Mouse (Mus musculus) CD8-positive naive resting alpha-beta T cell, adult 2 months (primary cell): Measurements from ENCODE around the gene Auh.

Experiments
- DNase-seq, 2 experiments: peaks; one replicate each; pipeline ENCODE4 v3.0.0; 2022; ENCODE audit warnings: low read depth in 2 of 2, low spot score in 2 of 2

Gene Auh

GRCm38 (mm10) chr13:52843536-52844178 is 85.8 kb downstream of the Auh start:
- no peak for DNase-seq

- no peak for DNase-seq
Observed at GRCm38 (mm10) chr13:52836231-52836630, 93.2 kb downstream of the Auh start.

GRCm38 (mm10) chr13:52834591-52834990 is 94.9 kb downstream of the Auh start:
- DNase-seq: no peak

GRCm38 (mm10) chr13:52833748-52834147 is 95.7 kb downstream of the Auh start:
- DNase-seq: no peak

- peak in 1 of 2 experiments; percentile 28 for DNase-seq
Observed at GRCm38 (mm10) chr13:52833220-52833619, 96.3 kb downstream of the Auh start.

- DNase-seq: no peak
Observed at GRCm38 (mm10) chr13:52832481-52833170, 96.9 kb downstream of the Auh start.

GRCm38 (mm10) chr13:52831037-52831757 is 98.3 kb downstream of the Auh start:
- no peak for DNase-seq

GRCm38 (mm10) chr13:52828946-52829523 is 100.4 kb downstream of the Auh start:
- no peak for DNase-seq

- DNase-seq: no peak
Observed at GRCm38 (mm10) chr13:52828217-52828616, 101.3 kb downstream of the Auh start.

- DNase-seq: no peak
Observed at GRCm38 (mm10) chr13:52826666-52827065, 102.8 kb downstream of the Auh start.

GRCm38 (mm10) chr13:52824754-52825153 is 104.7 kb downstream of the Auh start:
- DNase-seq: no peak

- DNase-seq: no peak
Observed at GRCm38 (mm10) chr13:52822165-52823149, 107.0 kb downstream of the Auh start.

- no peak for DNase-seq
Observed at GRCm38 (mm10) chr13:52821571-52821970, 107.9 kb downstream of the Auh start.

GRCm38 (mm10) chr13:52819901-52820300 is 109.6 kb downstream of the Auh start:
- no peak for DNase-seq

- DNase-seq: no peak
Observed at GRCm38 (mm10) chr13:52818760-52819159, 110.7 kb downstream of the Auh start.

- DNase-seq: no peak
Observed at GRCm38 (mm10) chr13:52817991-52818491, 111.4 kb downstream of the Auh start.

- DNase-seq: no peak
Observed at GRCm38 (mm10) chr13:52813750-52814149, 115.7 kb downstream of the Auh start.

- DNase-seq: no peak
Observed at GRCm38 (mm10) chr13:52812549-52813515, 116.6 kb downstream of the Auh start.

- no peak for DNase-seq
Observed at GRCm38 (mm10) chr13:52807722-52808121, 121.8 kb downstream of the Auh start.
